Mouse (Mus musculus) stomach, embryonic 15.5 days (tissue): ENCODE measurements at regions not wholly inside any gene's neighbourhood (a gene's known extent, or its start where the extent isn't known, plus 50 kb on each side); places are given as distances from the start of the nearest gene placed in this dataset.

ENCODE experiments used
- ATAC-seq: fragments of 200-750 bp; cut with Nextera tagmentation; 2 replicates; pipeline ENCODE4 v1.8.0; 2017; ENCODE audit warnings: low read depth, moderate number of reproducible peaks, moderate TSS enrichment; ENCODE audit not compliant: insufficient read depth, low FRiP score
- H3K27ac ChIP-seq: fragments of 300-500 bp; sonication (generic); 2 replicates; pipeline ENCODE4 v1.5.1; 2015; ENCODE audit warnings: mild to moderate bottlenecking, inconsistent platforms
- H3K27me3 ChIP-seq: fragments of 300-500 bp; sonication (generic); replicated peaks from 2 replicates; pipeline ENCODE4 v1.6.1; 2015; ENCODE audit warnings: inconsistent platforms
- H3K36me3 ChIP-seq: fragments of 300-500 bp; sonication (generic); 2 replicates; pipeline ENCODE4 v1.6.1; 2015; ENCODE audit warnings: inconsistent platforms
- H3K4me1 ChIP-seq: fragments of 300-500 bp; sonication (generic); 2 replicates; pipeline ENCODE4 v1.6.1; 2015; ENCODE audit warnings: inconsistent platforms
- H3K4me2 ChIP-seq: fragments of 300-500 bp; sonication (generic); 2 replicates; pipeline ENCODE4 v1.6.1; 2015; ENCODE audit warnings: mild to moderate bottlenecking, inconsistent platforms
- H3K4me3 ChIP-seq: fragments of 300-500 bp; sonication (generic); replicated peaks from 2 replicates; pipeline ENCODE4 v1.5.1; 2015; ENCODE audit warnings: inconsistent platforms
- H3K9ac ChIP-seq: fragments of 300-500 bp; sonication (generic); 2 replicates; pipeline ENCODE4 v1.6.1; 2015; ENCODE audit warnings: inconsistent platforms
- H3K9me3 ChIP-seq: fragments of 300-500 bp; sonication (generic); 2 replicates; pipeline ENCODE4 v1.6.1; 2016; ENCODE audit warnings: inconsistent platforms
- WGBS: fragments of 180-500 bp; shearing (Covaris S2); methylation state at CpG from one replicate; pipeline ENCODE4 v1.1.7; 2015; 5-methylcytosine and 5-hydroxymethylcytosine counted together

DNA sequence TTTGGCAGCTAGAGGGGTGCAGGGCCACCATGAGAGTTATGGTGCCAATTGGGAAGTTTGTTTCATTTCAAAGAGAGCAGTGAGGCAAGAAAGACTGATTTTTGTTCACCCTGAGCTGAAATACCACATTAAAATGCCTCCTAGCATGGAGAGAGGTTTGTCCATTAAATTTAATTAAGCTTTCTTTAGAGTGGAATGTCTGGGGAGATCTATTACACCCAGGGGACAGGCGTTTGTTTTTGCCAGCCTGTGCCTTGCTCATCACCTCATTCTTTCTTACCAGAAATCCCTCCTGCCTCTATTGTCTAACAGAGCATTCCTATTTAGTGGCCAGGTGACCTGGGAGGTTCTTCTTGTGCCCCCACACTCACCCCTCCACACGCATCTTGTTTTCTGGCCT lies 55.2 kb upstream of the Rcn1 start:
- ATAC-seq, result no peak
- WGBS, result 49% methylated on average over 2 of the region's 2 CpGs
- Histone ChIP-seq H3K36me3 (no peaks in the 10 kb centered on the region), H3K27me3 (no peaks in the 10 kb centered on the region), H3K27ac (no peak overlapping the region), H3K4me2 (no peak overlapping the region), H3K4me1 (no peaks in the 10 kb centered on the region), H3K9me3 (no peaks in the 10 kb centered on the region), H3K4me3 (no peak overlapping the region), H3K9ac (no peak overlapping the region)

DNA sequence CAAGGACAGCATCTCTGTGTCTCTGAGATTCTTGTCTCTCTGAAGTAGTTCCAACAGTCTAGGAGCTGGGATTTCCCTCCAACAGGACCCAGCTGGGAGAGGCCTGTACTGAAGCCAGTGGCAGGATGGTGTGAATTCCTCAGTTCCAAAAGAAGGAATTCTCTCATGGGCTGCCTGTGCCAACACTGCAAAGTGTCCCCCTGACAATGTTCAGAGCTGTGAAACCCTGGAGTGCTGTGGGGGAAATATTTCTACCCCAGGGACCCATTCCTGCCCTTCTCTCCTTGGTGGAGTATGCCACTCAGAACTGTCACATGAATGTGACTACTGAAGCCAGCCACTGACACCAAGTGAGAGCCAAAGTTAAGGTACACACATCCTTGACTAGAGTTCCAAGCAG lies 55.7 kb upstream of the Rcn1 start:
- Histone ChIP-seq H3K4me1 (no peaks in the 10 kb centered on the region), H3K27me3 (no peaks in the 10 kb centered on the region), H3K9me3 (no peaks in the 10 kb centered on the region), H3K27ac (no peak overlapping the region), H3K9ac (no peak overlapping the region), H3K36me3 (no peaks in the 10 kb centered on the region), H3K4me2 (no peak overlapping the region), H3K4me3 (no peak overlapping the region)
- ATAC-seq, result no peak

- H3K36me3 ChIP-seq, result no peaks in the 10 kb centered on the region
- no peak overlapping the region for H3K9ac ChIP-seq
- H3K27me3 ChIP-seq, result no peaks in the 10 kb centered on the region
- H3K4me2 ChIP-seq, result no peak overlapping the region
- no peaks in the 10 kb centered on the region for H3K4me1 ChIP-seq
- WGBS, result 90% methylated on average over 4 of the region's 4 CpGs
- no peak overlapping the region for H3K4me3 ChIP-seq
- no peak overlapping the region for H3K27ac ChIP-seq
- no peak for ATAC-seq
- H3K9me3 ChIP-seq, result no peaks in the 10 kb centered on the region
Observed at GRCm38 (mm10) chr2:105458643-105459042, 59.5 kb upstream of the Rcn1 start.

- H3K4me3 ChIP-seq, result no peak overlapping the region
- 71% methylated on average over 9 of the region's 9 CpGs for WGBS
- no peaks in the 10 kb centered on the region for H3K4me1 ChIP-seq
- H3K27me3 ChIP-seq, result no peaks in the 10 kb centered on the region
- no peak overlapping the region for H3K9ac ChIP-seq
- no peak for ATAC-seq
- no peak overlapping the region for H3K27ac ChIP-seq
- H3K4me2 ChIP-seq, result no peak overlapping the region
- no peaks in the 10 kb centered on the region for H3K9me3 ChIP-seq
- no peaks in the 10 kb centered on the region for H3K36me3 ChIP-seq
Observed at GRCm38 (mm10) chr2:105459512-105459911, 60.4 kb upstream of the Rcn1 start.

DNA sequence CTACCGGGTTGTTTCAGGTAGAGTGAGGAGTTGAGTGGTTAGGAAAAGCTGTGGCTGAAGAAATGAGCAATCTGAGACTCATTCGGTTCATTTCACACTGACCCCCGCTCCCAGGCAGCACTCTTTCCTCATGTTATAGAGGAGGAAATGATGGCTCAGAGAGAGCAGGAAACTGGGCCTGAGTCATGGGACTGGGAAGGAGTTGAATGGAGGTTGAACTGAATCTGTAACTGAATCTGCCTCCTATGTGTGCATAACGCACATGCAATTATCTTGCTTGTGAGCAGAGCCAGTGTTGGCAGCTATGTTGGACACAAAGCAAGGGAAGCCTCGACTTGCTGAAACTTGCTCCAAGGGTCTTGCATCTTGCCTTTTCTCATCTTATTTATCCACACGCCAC lies 66.5 kb upstream of the Rcn1 start:
- Histone ChIP-seq H3K9me3 (no peaks in the 10 kb centered on the region), H3K27me3 (no peaks in the 10 kb centered on the region), H3K4me3 (no peak overlapping the region), H3K27ac (no peak overlapping the region), H3K4me2 (no peak overlapping the region), H3K9ac (no peak overlapping the region), H3K4me1 (no peaks in the 10 kb centered on the region), H3K36me3 (no peaks in the 10 kb centered on the region)
- no peak for ATAC-seq
- 79% methylated on average over 6 of the region's 6 CpGs for WGBS

GRCm38 (mm10) chr2:105468930-105469329 lies 69.8 kb upstream of the Rcn1 start:
- 40% methylated on average over 5 of the region's 5 CpGs for WGBS
- ATAC-seq, result no peak
- Histone ChIP-seq H3K36me3 (no peaks in the 10 kb centered on the region), H3K9ac (no peak overlapping the region), H3K27me3 (no peaks in the 10 kb centered on the region), H3K4me2 (no peak overlapping the region), H3K9me3 (no peaks in the 10 kb centered on the region), H3K4me1 (no peaks in the 10 kb centered on the region), H3K27ac (no peak overlapping the region), H3K4me3 (no peak overlapping the region)

DNA sequence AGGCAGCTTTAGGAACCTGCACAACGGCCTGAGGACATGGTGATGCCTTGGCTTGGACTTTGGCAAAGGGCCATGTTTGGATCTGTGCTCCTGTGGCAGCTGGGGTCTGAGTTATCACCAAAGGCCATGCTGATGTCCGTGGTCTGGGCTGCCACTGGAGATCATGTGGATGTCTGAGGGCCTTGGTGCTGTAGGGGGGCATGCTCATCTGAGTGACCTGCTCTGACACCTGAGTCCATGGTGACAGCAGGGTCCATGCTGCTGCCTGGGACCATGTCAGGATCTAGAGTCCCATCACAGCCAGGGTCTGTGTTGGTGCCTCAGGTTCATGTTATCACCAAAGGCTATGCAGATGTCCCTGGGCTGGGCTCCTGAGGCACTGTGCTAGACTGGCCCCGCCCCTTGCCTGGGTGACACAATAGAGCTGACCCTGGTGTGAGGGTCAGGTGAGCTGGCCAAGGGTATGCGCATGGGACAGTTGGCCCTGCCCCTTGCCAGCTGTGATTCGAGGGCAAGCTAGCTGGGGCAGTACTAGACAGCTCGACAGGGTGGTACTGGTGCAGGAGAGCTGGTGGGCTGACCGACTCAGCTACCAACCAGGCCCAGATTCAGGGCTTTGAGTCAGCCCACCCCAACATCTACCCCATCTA lies 77.0 kb upstream of the Rcn1 start:
- no peak overlapping the region for H3K4me2 ChIP-seq
- H3K9ac ChIP-seq, result no peak overlapping the region
- H3K36me3 ChIP-seq, result no peaks in the 10 kb centered on the region
- H3K27ac ChIP-seq, result no peak overlapping the region
- H3K4me3 ChIP-seq, result no peak overlapping the region
- no peaks in the 10 kb centered on the region for H3K27me3 ChIP-seq
- H3K9me3 ChIP-seq, result no peaks in the 10 kb centered on the region
- 69% methylated on average over 7 of the region's 7 CpGs for WGBS
- ATAC-seq, result no peak
- no peaks in the 10 kb centered on the region for H3K4me1 ChIP-seq

DNA sequence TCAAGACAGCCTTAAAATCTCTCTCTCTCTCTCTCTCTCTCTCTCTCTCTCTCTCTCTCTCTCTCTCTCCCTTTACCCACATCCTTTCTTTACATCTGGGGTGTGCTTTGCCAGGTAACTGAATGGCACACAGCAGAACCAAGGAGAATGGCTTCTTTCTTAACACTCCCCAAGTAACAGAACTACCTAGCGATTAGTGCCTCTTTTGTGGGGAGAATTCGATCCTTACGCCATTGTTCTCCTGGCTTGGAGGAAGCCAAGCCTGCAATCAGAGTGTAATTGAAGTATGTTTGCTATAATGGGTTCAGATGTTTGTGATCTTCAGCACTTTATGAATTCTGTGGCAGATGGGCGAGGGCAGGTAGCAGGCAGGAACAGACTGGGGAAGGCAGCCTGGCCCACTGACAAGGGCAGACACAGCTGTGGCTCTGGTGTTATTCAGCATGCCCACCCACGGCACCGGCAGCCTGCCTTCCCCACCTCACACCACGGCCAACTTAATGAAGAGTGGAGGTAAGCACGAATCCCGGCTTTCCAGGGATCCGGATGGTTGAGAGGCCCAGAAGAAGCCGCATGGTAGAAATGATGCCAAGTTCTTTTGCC lies 83.0 kb upstream of the Rcn1 start:
- Histone ChIP-seq H3K9me3 (no peaks in the 10 kb centered on the region), H3K27ac (no peak overlapping the region), H3K4me1 (no peaks in the 10 kb centered on the region), H3K27me3 (no peaks in the 10 kb centered on the region), H3K9ac (no peak overlapping the region), H3K36me3 (no peaks in the 10 kb centered on the region), H3K4me2 (no peak overlapping the region), H3K4me3 (no peak overlapping the region)
- 84% methylated on average over 11 of the region's 11 CpGs for WGBS
- ATAC-seq, result no peak

GRCm38 (mm10) chr2:105484496-105484895 lies 85.4 kb upstream of the Rcn1 start:
- no peaks in the 10 kb centered on the region for H3K36me3 ChIP-seq
- H3K9ac ChIP-seq, result no peak overlapping the region
- no peak overlapping the region for H3K27ac ChIP-seq
- no peaks in the 10 kb centered on the region for H3K27me3 ChIP-seq
- no peak overlapping the region for H3K4me2 ChIP-seq
- 64% methylated on average over 3 of the region's 3 CpGs for WGBS
- H3K4me1 ChIP-seq, result no peaks in the 10 kb centered on the region
- no peak for ATAC-seq
- H3K4me3 ChIP-seq, result no peak overlapping the region
- H3K9me3 ChIP-seq, result no peaks in the 10 kb centered on the region

DNA sequence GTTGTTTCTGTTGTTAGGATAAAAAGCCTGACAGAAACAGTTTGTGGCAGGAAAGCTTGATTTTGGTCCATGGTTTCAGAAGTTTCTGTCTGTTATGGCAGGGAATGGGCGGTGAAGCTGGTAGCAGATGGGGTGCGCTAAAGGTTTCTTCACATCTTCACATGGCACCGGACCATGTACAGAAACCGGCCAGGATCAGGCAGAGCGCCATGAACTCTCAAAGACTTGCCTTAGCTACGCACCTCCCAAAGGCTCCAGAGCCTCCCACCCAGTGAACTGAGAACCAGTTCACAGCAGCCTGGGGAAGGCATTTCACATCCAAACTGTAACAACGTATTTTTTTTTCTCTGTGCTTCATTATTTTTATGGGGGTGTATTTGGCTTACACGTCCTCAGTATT lies 86.2 kb upstream of the Rcn1 start:
- 86% methylated on average over 8 of the region's 8 CpGs for WGBS
- no peak overlapping the region for H3K4me3 ChIP-seq
- no peak overlapping the region for H3K27ac ChIP-seq
- H3K27me3 ChIP-seq, result no peaks in the 10 kb centered on the region
- H3K9ac ChIP-seq, result no peak overlapping the region
- H3K36me3 ChIP-seq, result no peaks in the 10 kb centered on the region
- no peaks in the 10 kb centered on the region for H3K9me3 ChIP-seq
- H3K4me1 ChIP-seq, result no peaks in the 10 kb centered on the region
- H3K4me2 ChIP-seq, result no peak overlapping the region
- ATAC-seq, result no peak

GRCm38 (mm10) chr2:105495796-105496195 lies 96.7 kb upstream of the Rcn1 start:
- 61% methylated on average over 13 of the region's 13 CpGs for WGBS
- no peak for ATAC-seq
- no peak overlapping the region for H3K27ac ChIP-seq
- no peak overlapping the region for H3K4me3 ChIP-seq
- H3K4me2 ChIP-seq, result no peak overlapping the region
- H3K36me3 ChIP-seq, result no peaks in the 10 kb centered on the region
- no peak overlapping the region for H3K9ac ChIP-seq
- no peaks in the 10 kb centered on the region for H3K4me1 ChIP-seq
- no peaks in the 10 kb centered on the region for H3K27me3 ChIP-seq
- H3K9me3 ChIP-seq, result no peaks in the 10 kb centered on the region

DNA sequence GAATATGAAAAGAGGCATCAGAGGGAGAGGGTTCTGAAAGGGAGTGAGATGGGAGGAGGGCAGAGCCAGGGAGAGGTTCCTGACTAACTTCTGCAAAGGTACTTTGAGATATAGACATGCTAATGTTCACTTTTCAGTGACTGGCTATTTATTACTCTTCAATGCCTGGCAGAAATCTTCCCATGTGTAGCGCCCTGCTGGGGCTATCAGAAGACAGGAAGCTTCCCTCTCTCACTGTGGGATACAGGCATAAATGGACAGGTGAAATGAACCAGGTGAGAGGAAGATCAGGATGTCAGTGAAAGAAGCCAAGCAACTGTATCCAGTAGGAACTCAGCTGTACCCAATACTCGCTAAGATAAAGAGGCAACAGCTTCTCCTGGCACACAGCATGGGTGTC lies 105.1 kb upstream of the Rcn1 start:
- Histone ChIP-seq H3K9me3 (no peaks in the 10 kb centered on the region), H3K36me3 (no peaks in the 10 kb centered on the region), H3K27me3 (no peaks in the 10 kb centered on the region), H3K4me1 (no peaks in the 10 kb centered on the region), H3K4me2 (no peak overlapping the region), H3K4me3 (no peak overlapping the region), H3K9ac (no peak overlapping the region), H3K27ac (no peak overlapping the region)
- no peak for ATAC-seq
- 59% methylated on average over 2 of the region's 2 CpGs for WGBS

DNA sequence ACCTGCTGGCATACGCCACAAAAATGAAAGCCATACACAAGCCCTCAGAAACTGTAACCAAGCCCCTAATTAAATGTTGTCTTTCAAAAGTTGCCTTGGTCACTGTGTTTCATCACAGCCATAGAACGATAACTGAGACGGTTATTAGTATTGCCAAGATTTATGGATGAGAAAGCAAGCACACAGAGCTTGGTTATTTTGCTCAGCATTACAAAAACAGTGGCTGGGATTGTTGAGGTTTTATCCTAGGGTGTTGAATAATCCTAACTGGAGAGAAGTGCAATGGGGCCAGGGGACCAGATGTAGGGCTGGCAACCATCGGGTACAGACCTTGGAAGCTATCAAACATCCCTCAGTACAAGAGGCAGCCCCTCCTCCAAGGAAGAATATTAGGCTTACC lies 106.4 kb upstream of the Rcn1 start:
- Histone ChIP-seq H3K4me1 (no peaks in the 10 kb centered on the region), H3K27me3 (no peaks in the 10 kb centered on the region), H3K4me2 (no peak overlapping the region), H3K27ac (no peak overlapping the region), H3K36me3 (no peaks in the 10 kb centered on the region), H3K9ac (no peak overlapping the region), H3K4me3 (no peak overlapping the region), H3K9me3 (no peaks in the 10 kb centered on the region)
- 81% methylated on average over 4 of the region's 4 CpGs for WGBS
- no peak for ATAC-seq
